Mouse (Mus musculus) spleen, adult 2 months (tissue): ENCODE measurements around the gene Krtap5-1.

ENCODE experiments used
- CTCF ChIP-seq: fragments of 200-500 bp; IDR thresholded peaks from 2 replicates; pipeline ENCODE4 v1.5.1; 2011; ENCODE audit warnings: mild to moderate bottlenecking, inconsistent platforms; ENCODE audit not compliant: insufficient read depth, insufficient read length, insufficient replicate concordance; ENCODE audit errors: extremely low read depth
- POLR2A ChIP-seq: fragments of 200-500 bp; IDR thresholded peaks from 2 replicates; pipeline ENCODE4 v1.6.1; 2011; ENCODE audit warnings: low read depth, low read length, inconsistent platforms

- TF ChIP-seq CTCF (peak; percentile 46; the same call in 1 of the 2 replicates), POLR2A (no peak)
Measured at GRCm38 (mm10) chr7:142340269-142340970, 43.5 kb upstream of the Krtap5-1 start.
